Mouse (Mus musculus): Measurements from ENCODE around the gene Ascl5. TPM values are rescaled to one million over a fixed set of nuclear protein-coding genes. Genes with fewer than 3 reads are reported as not detected.

Ascl5 gene
- polyA plus RNA-seq, 1 experiment from 2014 or later: not detected

DNA sequence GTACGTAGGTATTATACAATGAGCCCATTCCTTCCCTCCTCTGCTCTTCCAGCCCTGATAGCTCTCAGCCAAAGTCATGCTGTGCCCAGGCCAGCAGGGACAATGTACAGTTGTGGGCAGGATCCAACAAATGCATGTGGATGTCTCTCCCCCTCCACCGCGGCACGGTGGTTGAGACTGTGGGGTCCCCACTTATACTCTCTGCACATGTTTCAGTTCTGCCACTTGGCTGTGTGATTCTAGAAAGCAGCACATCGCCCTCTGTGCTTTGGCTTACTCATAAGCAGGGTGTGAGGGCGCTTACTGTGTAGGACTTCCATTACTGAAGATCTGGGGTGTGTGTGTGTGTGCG lies 11.2 kb downstream of the Ascl5 start:
- no peaks in the 10 kb centered on the region for H3K9me3 ChIP-seq (replicated peaks; ENCODE audit: control insufficient read depth, low read length)
- no peak for ATAC-seq (replicated peaks; ENCODE audit: extremely low read depth, insufficient read depth, low FRiP score)
- H3K4me1 ChIP-seq (ENCODE audit: control insufficient read depth, insufficient read depth, low read length): 0 out of 2 replicates have a peak, but pooled peaks cover 4% of the 10 kb centered on the region
- no peak overlapping the region for H3K9ac ChIP-seq (ENCODE audit: low read length)
- H3K27me3 ChIP-seq (ENCODE audit: control insufficient read depth, insufficient read depth, low read length): peaks cover 2% of the 10 kb centered on the region; the same call in 1 of the 2 replicates
- H3K4me2 ChIP-seq (ENCODE audit: low read depth, low read length): no peak overlapping the region
- H3K27ac ChIP-seq (ENCODE audit: low read length): no peak overlapping the region
- no peak overlapping the region for H3K4me3 ChIP-seq (ENCODE audit: low read length)
- H3K36me3 ChIP-seq (ENCODE audit: control insufficient read depth, insufficient read depth): no peaks in the 10 kb centered on the region
- WGBS: 88% methylated on average over 7 of the region's 7 CpGs

DNA sequence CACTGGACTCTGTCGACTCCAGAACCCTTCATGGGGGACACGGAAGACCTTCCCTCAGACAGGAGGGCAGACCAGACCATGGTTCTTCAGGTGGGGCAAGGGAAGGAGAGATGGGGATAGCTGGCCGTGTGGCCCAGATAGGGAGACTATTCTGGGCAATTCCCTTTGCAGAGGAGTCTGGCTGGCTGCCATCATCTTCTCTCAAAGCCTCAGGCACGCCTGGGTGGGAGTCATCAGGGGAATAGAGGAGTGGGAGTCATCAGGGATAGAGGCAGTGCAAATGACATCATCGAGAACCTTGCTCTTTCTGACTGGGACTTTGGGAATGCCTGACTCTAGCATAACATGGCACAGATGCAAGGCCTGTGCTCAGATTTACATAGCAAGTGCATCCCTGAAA lies 13.4 kb downstream of the Ascl5 start:
- H3K4me2 ChIP-seq (ENCODE audit: low read depth, low read length): no peak overlapping the region
- H3K27me3 ChIP-seq (ENCODE audit: control insufficient read depth, insufficient read depth, low read length): no peaks in the 10 kb centered on the region
- H3K4me1 ChIP-seq (ENCODE audit: control insufficient read depth, insufficient read depth, low read length): 0 out of 2 replicates have a peak, but pooled peaks cover 4% of the 10 kb centered on the region
- H3K27ac ChIP-seq (ENCODE audit: low read length): no peak overlapping the region
- 31% methylated on average over 5 of the region's 5 CpGs for WGBS
- H3K4me3 ChIP-seq (ENCODE audit: low read length): no peak overlapping the region
- no peak for ATAC-seq (replicated peaks; ENCODE audit: extremely low read depth, insufficient read depth, low FRiP score)
- H3K9me3 ChIP-seq (replicated peaks; ENCODE audit: control insufficient read depth, low read length): no peaks in the 10 kb centered on the region
- no peak overlapping the region for H3K9ac ChIP-seq (ENCODE audit: low read length)
- H3K36me3 ChIP-seq (ENCODE audit: control insufficient read depth, insufficient read depth): no peaks in the 10 kb centered on the region

GRCm38 (mm10) chr1:136066621-136067020 lies 16.0 kb downstream of the Ascl5 start:
- H3K36me3 ChIP-seq (ENCODE audit: control insufficient read depth, insufficient read depth): no peaks in the 10 kb centered on the region
- WGBS: 86% methylated on average over 1 of the region's 1 CpGs
- no peak for ATAC-seq (replicated peaks; ENCODE audit: extremely low read depth, insufficient read depth, low FRiP score)
- H3K4me1 ChIP-seq (ENCODE audit: control insufficient read depth, insufficient read depth, low read length): 0 out of 2 replicates have a peak, but pooled peaks cover 4% of the 10 kb centered on the region
- no peak overlapping the region for H3K4me3 ChIP-seq (ENCODE audit: low read length)
- no peak overlapping the region for H3K9ac ChIP-seq (ENCODE audit: low read length)
- no peak overlapping the region for H3K4me2 ChIP-seq (ENCODE audit: low read depth, low read length)
- no peaks in the 10 kb centered on the region for H3K27me3 ChIP-seq (ENCODE audit: control insufficient read depth, insufficient read depth, low read length)
- no peak overlapping the region for H3K27ac ChIP-seq (ENCODE audit: low read length)
- no peaks in the 10 kb centered on the region for H3K9me3 ChIP-seq (replicated peaks; ENCODE audit: control insufficient read depth, low read length)

GRCm38 (mm10) chr1:136067579-136067978 lies 17.0 kb downstream of the Ascl5 start:
- H3K27ac ChIP-seq (ENCODE audit: low read length): no peak overlapping the region
- no peak for ATAC-seq (replicated peaks; ENCODE audit: extremely low read depth, insufficient read depth, low FRiP score)
- no peaks in the 10 kb centered on the region for H3K27me3 ChIP-seq (ENCODE audit: control insufficient read depth, insufficient read depth, low read length)
- WGBS: 60% methylated on average over 3 of the region's 3 CpGs
- H3K36me3 ChIP-seq (ENCODE audit: control insufficient read depth, insufficient read depth): no peaks in the 10 kb centered on the region
- no peak overlapping the region for H3K4me3 ChIP-seq (ENCODE audit: low read length)
- no peaks in the 10 kb centered on the region for H3K9me3 ChIP-seq (replicated peaks; ENCODE audit: control insufficient read depth, low read length)
- H3K9ac ChIP-seq (ENCODE audit: low read length): no peak overlapping the region
- H3K4me2 ChIP-seq (ENCODE audit: low read depth, low read length): no peak overlapping the region
- H3K4me1 ChIP-seq (ENCODE audit: control insufficient read depth, insufficient read depth, low read length): 0 out of 2 replicates have a peak, but pooled peaks cover 4% of the 10 kb centered on the region

DNA sequence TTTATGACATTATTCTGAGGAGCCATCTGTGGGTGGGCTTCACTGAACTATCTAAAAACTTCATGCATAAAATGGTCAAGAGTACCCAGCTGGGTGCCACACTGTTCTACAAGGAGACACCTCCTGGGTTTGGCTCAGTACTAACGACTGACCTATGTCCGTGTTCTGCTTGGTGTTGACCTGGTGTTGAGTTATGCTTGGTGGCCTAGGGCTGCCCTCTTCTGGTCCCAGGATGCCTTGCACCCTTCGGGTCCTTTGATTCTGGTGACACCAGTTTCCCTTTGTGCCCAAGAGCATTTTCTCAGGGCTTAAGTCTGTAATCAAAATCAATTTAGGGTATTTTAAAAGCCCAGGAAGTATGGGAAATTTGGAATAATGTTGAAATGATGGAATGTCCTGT lies 25.5 kb downstream of the Ascl5 start:
- Histone ChIP-seq H3K27ac (ENCODE audit: low read length) (no peak overlapping the region), H3K27me3 (ENCODE audit: control insufficient read depth, insufficient read depth, low read length) (no peaks in the 10 kb centered on the region; the same call in none of the 2 replicates), H3K4me3 (ENCODE audit: low read length) (no peak overlapping the region), H3K4me1 (ENCODE audit: control insufficient read depth, insufficient read depth, low read length) (no peaks in the 10 kb centered on the region; the same call in 1 of the 2 replicates), H3K9ac (ENCODE audit: low read length) (no peak overlapping the region), H3K4me2 (ENCODE audit: low read depth, low read length) (no peak overlapping the region), H3K9me3 (replicated peaks; ENCODE audit: control insufficient read depth, low read length) (no peaks in the 10 kb centered on the region), H3K36me3 (ENCODE audit: control insufficient read depth, insufficient read depth) (no peaks in the 10 kb centered on the region)
- 3% methylated on average over 3 of the region's 3 CpGs for WGBS
- 0 out of 2 replicates have a peak, but pooled peaks have one; percentile 37 for ATAC-seq (replicated peaks; ENCODE audit: extremely low read depth, insufficient read depth, low FRiP score)

DNA sequence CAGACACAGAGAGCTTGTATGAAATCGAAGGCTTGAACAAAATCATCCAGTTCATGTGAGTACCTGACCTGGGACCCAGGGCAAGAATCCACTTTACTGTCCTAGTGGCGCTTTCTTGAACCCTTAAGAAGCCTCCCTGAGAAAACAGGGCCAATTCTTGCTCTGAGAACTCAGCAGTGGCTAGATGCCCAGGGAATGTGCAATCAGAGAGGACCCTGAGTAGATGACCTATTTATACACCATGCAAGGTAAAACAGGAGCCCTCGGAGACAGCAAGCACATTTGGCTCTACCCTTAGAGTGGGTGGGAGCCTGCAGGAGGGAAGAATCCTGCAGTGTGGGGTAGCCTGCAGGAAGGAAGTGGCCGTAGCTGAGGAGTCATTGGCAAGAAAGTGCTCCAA lies 27.1 kb downstream of the Ascl5 start:
- Histone ChIP-seq H3K27ac (ENCODE audit: low read length) (no peak overlapping the region), H3K9ac (ENCODE audit: low read length) (no peak overlapping the region), H3K36me3 (ENCODE audit: control insufficient read depth, insufficient read depth) (no peaks in the 10 kb centered on the region), H3K9me3 (replicated peaks; ENCODE audit: control insufficient read depth, low read length) (peaks cover 5% of the 10 kb centered on the region; the same call in 1 of the 2 replicates), H3K27me3 (ENCODE audit: control insufficient read depth, insufficient read depth, low read length) (no peaks in the 10 kb centered on the region; the same call in none of the 2 replicates), H3K4me1 (ENCODE audit: control insufficient read depth, insufficient read depth, low read length) (no peaks in the 10 kb centered on the region; the same call in 1 of the 2 replicates), H3K4me3 (ENCODE audit: low read length) (no peak overlapping the region), H3K4me2 (ENCODE audit: low read depth, low read length) (no peak overlapping the region)
- no peak for ATAC-seq (replicated peaks; ENCODE audit: extremely low read depth, insufficient read depth, low FRiP score)
- 50% methylated on average over 4 of the region's 4 CpGs for WGBS

GRCm38 (mm10) chr1:136081161-136081560 lies 30.6 kb downstream of the Ascl5 start:
- peaks cover 4% of the 10 kb centered on the region for H3K27me3 ChIP-seq (ENCODE audit: control insufficient read depth, insufficient read depth, low read length)

DNA sequence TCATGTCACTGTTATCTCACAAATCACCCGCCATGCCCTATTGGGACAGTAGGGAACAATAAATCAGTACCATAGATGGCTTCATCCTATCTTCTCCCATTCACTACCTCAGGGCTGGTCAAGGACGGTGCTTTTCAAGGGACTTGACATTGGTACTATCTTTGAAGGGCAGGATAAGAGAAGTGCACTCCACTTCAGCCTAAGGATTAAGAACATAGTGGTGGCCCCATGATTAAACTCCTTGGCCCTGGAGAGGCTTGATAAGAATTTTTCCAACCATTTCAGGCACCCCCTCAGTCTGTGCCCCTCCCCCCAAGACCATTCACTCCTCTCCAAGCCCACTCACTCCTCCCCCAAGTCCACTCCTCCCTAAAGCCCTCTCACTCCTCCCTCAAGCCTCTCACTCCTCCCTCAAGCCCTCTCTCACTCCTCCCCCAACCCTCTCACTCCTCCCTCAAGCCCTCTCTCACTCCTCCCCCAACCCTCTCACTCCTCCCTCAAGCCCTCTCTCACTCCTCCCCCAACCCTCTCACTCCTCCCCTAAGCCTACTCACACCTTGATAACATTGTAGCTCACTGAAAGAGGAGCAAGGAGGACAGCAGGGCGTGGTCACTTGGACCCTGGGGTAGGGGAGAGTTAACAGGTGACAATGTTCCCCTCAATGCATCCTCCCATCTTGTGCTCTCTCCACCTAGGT lies 35.5 kb downstream of the Ascl5 start:
- H3K9me3 ChIP-seq (replicated peaks; ENCODE audit: control insufficient read depth, low read length): peaks cover 5% of the 10 kb centered on the region; the same call in 1 of the 2 replicates
- 52% methylated on average over 3 of the region's 3 CpGs for WGBS
- H3K36me3 ChIP-seq (ENCODE audit: control insufficient read depth, insufficient read depth): no peaks in the 10 kb centered on the region
- no peak overlapping the region for H3K4me3 ChIP-seq (ENCODE audit: low read length)
- peaks cover 4% of the 10 kb centered on the region; the same call in 1 of the 2 replicates for H3K27me3 ChIP-seq (ENCODE audit: control insufficient read depth, insufficient read depth, low read length)
- ATAC-seq (replicated peaks; ENCODE audit: extremely low read depth, insufficient read depth, low FRiP score): no peak
- no peak overlapping the region for H3K4me2 ChIP-seq (ENCODE audit: low read depth, low read length)
- no peak overlapping the region for H3K9ac ChIP-seq (ENCODE audit: low read length)
- peaks cover 10% of the 10 kb centered on the region for H3K4me1 ChIP-seq (ENCODE audit: control insufficient read depth, insufficient read depth, low read length)
- no peak overlapping the region for H3K27ac ChIP-seq (ENCODE audit: low read length)

More at GRCm38 (mm10) chr1:136081161-136081560, 30.6 kb downstream of the Ascl5 start:
- H3K9ac ChIP-seq (ENCODE audit: low read length): no peak overlapping the region
- H3K4me2 ChIP-seq (ENCODE audit: low read depth, low read length): no peak overlapping the region
- H3K36me3 ChIP-seq (ENCODE audit: control insufficient read depth, insufficient read depth): no peaks in the 10 kb centered on the region
- peaks cover 4% of the 10 kb centered on the region; the same call in 1 of the 2 replicates for H3K4me1 ChIP-seq (ENCODE audit: control insufficient read depth, insufficient read depth, low read length)
- ATAC-seq (replicated peaks; ENCODE audit: extremely low read depth, insufficient read depth, low FRiP score): no peak
- no peak overlapping the region for H3K27ac ChIP-seq (ENCODE audit: low read length)
- peaks cover 5% of the 10 kb centered on the region; the same call in 1 of the 2 replicates for H3K9me3 ChIP-seq (replicated peaks; ENCODE audit: control insufficient read depth, low read length)
- WGBS: 86% methylated on average over 1 of the region's 1 CpGs
- H3K4me3 ChIP-seq (ENCODE audit: low read length): no peak overlapping the region

GRCm38 (mm10) chr1:136089368-136090165 lies 39.0 kb downstream of the Ascl5 start:
- peaks cover 8% of the 10 kb centered on the region; the same call in 1 of the 2 replicates for H3K27me3 ChIP-seq (ENCODE audit: control insufficient read depth, insufficient read depth, low read length)
- H3K4me1 ChIP-seq (ENCODE audit: control insufficient read depth, insufficient read depth, low read length): peaks cover 10% of the 10 kb centered on the region
- 0 out of 2 replicates have a peak, but pooled peaks have one; percentile 29 for ATAC-seq (replicated peaks; ENCODE audit: extremely low read depth, insufficient read depth, low FRiP score)
- no peak overlapping the region for H3K4me2 ChIP-seq (ENCODE audit: low read depth, low read length)
- H3K27ac ChIP-seq (ENCODE audit: low read length): no peak overlapping the region
- WGBS: 64% methylated on average over 9 of the region's 9 CpGs
- H3K36me3 ChIP-seq (ENCODE audit: control insufficient read depth, insufficient read depth): no peaks in the 10 kb centered on the region
- H3K9me3 ChIP-seq (replicated peaks; ENCODE audit: control insufficient read depth, low read length): no peaks in the 10 kb centered on the region
- no peak overlapping the region for H3K4me3 ChIP-seq (ENCODE audit: low read length)
- H3K9ac ChIP-seq (ENCODE audit: low read length): no peak overlapping the region

Measured in heart, embryonic 16.5 days (tissue).